Mouse (Mus musculus) stomach, embryonic 16.5 days (tissue): Measurements from ENCODE around the gene Rps26. TPM values are rescaled to one million over a fixed set of nuclear protein-coding genes. Genes with fewer than 3 reads are reported as not detected.

Experiments used
- ATAC-seq: fragments of 200-750 bp; cut with Nextera tagmentation; 2 replicates; pipeline ENCODE4 v1.8.0; 2017; ENCODE audit warnings: moderate number of reproducible peaks, moderate TSS enrichment; ENCODE audit not compliant: insufficient read depth, low FRiP score
- H3K27ac ChIP-seq: fragments of 300-500 bp; sonication (generic); 2 replicates; pipeline ENCODE4 v1.5.1; 2014; ENCODE audit warnings: low read length
- H3K27me3 ChIP-seq: fragments of 300-500 bp; sonication (generic); 2 replicates; pipeline ENCODE4 v1.6.1; 2014; ENCODE audit warnings: low read length, control low read depth, mixed read lengths; ENCODE audit not compliant: control insufficient read depth, insufficient read depth
- H3K36me3 ChIP-seq: fragments of 300-500 bp; sonication (generic); 2 replicates; pipeline ENCODE4 v1.6.1; 2014; ENCODE audit warnings: low read length; ENCODE audit not compliant: control insufficient read depth, insufficient read depth
- H3K4me1 ChIP-seq: fragments of 300-500 bp; sonication (generic); 2 replicates; pipeline ENCODE4 v1.6.1; 2014; ENCODE audit warnings: low read length, control low read depth, mixed read lengths; ENCODE audit not compliant: control insufficient read depth, insufficient read depth
- H3K4me2 ChIP-seq: fragments of 300-500 bp; sonication (generic); 2 replicates; pipeline ENCODE4 v1.6.1; 2014; ENCODE audit warnings: low read depth, low read length, mixed read lengths
- H3K4me3 ChIP-seq: fragments of 300-500 bp; sonication (generic); replicated peaks from 2 replicates; pipeline ENCODE4 v1.5.1; 2014; ENCODE audit warnings: mild to moderate bottlenecking, low read length
- H3K9ac ChIP-seq: fragments of 300-500 bp; sonication (generic); 2 replicates; pipeline ENCODE4 v1.6.1; 2014; ENCODE audit warnings: low read length
- H3K9me3 ChIP-seq: fragments of 300-500 bp; sonication (generic); replicated peaks from 2 replicates; pipeline ENCODE4 v1.6.1; 2016; ENCODE audit warnings: low read length, control low read depth; ENCODE audit not compliant: control insufficient read depth
- WGBS: fragments of 180-500 bp; shearing (Covaris S2); extraction: QIAGEN DNeasy Blood & Tissue Kit; methylation state at CpG from one replicate; pipeline ENCODE4 v1.1.7; 2014; 5-methylcytosine and 5-hydroxymethylcytosine counted together
- polyA plus RNA-seq: library from polyadenylated mRNA; unstranded; fragments of >200 nt; fragmentation: Nextera tagmentation; extraction: Ambion mirVana; gene quantifications from 2 replicates; pipeline ENCODE4 v1.2.1, GENCODE M21; 2015

Gene Rps26
- polyA plus RNA-seq, 1 experiment from 2014 or later = 704 TPM

GRCm38 (mm10) chr10:128598476-128598875 lies 28.1 kb downstream of the Rps26 start:
- no peak overlapping the region for H3K9ac ChIP-seq
- 23% methylated on average over 2 of the region's 2 CpGs for WGBS
- ATAC-seq = no peak

DNA sequence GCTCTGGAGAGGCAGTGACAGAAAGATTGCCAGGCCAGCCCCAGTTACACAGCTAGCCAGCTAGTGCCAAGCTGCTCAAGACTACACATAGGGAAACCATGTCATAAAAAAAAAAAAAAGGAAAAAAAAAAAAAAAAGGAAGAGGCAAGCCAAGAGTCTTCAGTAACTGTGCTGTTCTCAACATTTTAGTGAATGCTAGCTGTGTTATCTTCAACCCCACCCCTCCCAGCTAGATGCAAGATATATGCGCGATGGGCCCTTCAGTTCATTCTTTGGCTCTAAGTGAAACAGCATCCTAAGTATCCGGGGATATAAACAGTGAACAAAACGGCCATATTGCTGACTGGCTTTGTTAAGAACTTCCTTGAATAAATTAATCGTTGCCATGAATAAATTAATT lies 33.8 kb downstream of the Rps26 start:
- WGBS = 75% methylated on average over 5 of the region's 5 CpGs
- no peaks in the 10 kb centered on the region for H3K9me3 ChIP-seq
- H3K4me3 ChIP-seq = no peak overlapping the region
- no peaks in the 10 kb centered on the region for H3K36me3 ChIP-seq
- 0 out of 2 replicates have a peak, but pooled peaks cover 12% of the 10 kb centered on the region for H3K27me3 ChIP-seq
- no peaks in the 10 kb centered on the region for H3K4me1 ChIP-seq
- no peak overlapping the region for H3K27ac ChIP-seq
- ATAC-seq = no peak
- no peak overlapping the region for H3K4me2 ChIP-seq
- H3K9ac ChIP-seq = no peak overlapping the region

More at GRCm38 (mm10) chr10:128598476-128598875, 28.1 kb downstream of the Rps26 start:
- Histone ChIP-seq H3K27me3 (no peaks in the 10 kb centered on the region), H3K36me3 (no peaks in the 10 kb centered on the region), H3K4me2 (no peak overlapping the region), H3K4me3 (no peak overlapping the region), H3K9me3 (no peaks in the 10 kb centered on the region), H3K27ac (no peak overlapping the region), H3K4me1 (no peaks in the 10 kb centered on the region)

DNA sequence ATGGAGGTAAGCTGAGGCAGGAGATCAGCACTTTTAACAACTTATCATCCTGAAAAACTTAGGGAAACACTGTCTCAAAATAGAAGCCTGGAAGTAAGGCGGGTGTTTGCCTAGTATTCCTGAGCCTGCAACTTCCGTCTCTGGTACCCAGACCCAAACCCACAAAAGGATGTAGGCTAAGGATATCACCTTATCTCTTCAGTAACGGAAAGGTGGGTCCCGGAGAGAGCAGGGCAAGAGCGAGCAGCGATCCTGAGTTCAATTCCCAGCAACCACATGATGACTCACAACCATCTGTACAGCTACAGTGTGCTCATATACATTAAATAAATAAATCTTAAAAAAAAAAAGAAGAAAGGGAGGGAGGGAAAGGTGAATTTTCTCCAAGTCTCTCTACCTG lies 35.1 kb downstream of the Rps26 start:
- no peak overlapping the region for H3K9ac ChIP-seq

GRCm38 (mm10) chr10:128590193-128590690 lies 36.3 kb downstream of the Rps26 start:
- peak; percentile 2; the same call in 1 of the 2 replicates for ATAC-seq
- H3K27ac ChIP-seq = peak overlapping the region; percentile 97
- WGBS = under 1% methylated on average over 40 of the region's 43 CpGs

More for the DNA sequence above, 35.1 kb downstream of the Rps26 start:
- H3K4me1 ChIP-seq = 0 out of 2 replicates have a peak, but pooled peaks cover 4% of the 10 kb centered on the region
- no peak overlapping the region for H3K27ac ChIP-seq
- H3K27me3 ChIP-seq = 0 out of 2 replicates have a peak, but pooled peaks cover 12% of the 10 kb centered on the region
- H3K4me3 ChIP-seq = no peak overlapping the region
- ATAC-seq = no peak
- H3K36me3 ChIP-seq = no peaks in the 10 kb centered on the region
- WGBS = 76% methylated on average over 6 of the region's 6 CpGs
- no peaks in the 10 kb centered on the region for H3K9me3 ChIP-seq
- no peak overlapping the region for H3K4me2 ChIP-seq

GRCm38 (mm10) chr10:128589464-128590192 lies 36.9 kb downstream of the Rps26 start, which contains the start of gene Erbb3:
TSS of gene Erbb3 (minus strand) at chr10:128589652.
- no peaks in the 10 kb centered on the region for H3K36me3 ChIP-seq
- peak within 1 kb of the TSS; percentile 77 for H3K9ac ChIP-seq
- peaks cover 10% of the 10 kb centered on the region; the same call in 1 of the 2 replicates for H3K4me1 ChIP-seq
- ATAC-seq = peak; percentile 77
- peak within 1 kb of the TSS; percentile 74 for H3K4me3 ChIP-seq
- H3K9me3 ChIP-seq = no peaks in the 10 kb centered on the region
- H3K27me3 ChIP-seq = 0 out of 2 replicates have a peak, but pooled peaks cover 12% of the 10 kb centered on the region
- H3K27ac ChIP-seq = peak within 1 kb of the TSS; percentile 97
- under 1% methylated on average over 43 of the region's 43 CpGs for WGBS
- H3K4me2 ChIP-seq = peak within 1 kb of the TSS; percentile 97

More at GRCm38 (mm10) chr10:128590193-128590690, 36.3 kb downstream of the Rps26 start:
- Histone ChIP-seq H3K4me2 (peak overlapping the region; percentile 97), H3K36me3 (no peaks in the 10 kb centered on the region), H3K4me1 (peaks cover 10% of the 10 kb centered on the region; the same call in 1 of the 2 replicates), H3K27me3 (0 out of 2 replicates have a peak, but pooled peaks cover 12% of the 10 kb centered on the region), H3K9ac (peak overlapping the region; percentile 77), H3K4me3 (peak overlapping the region; percentile 74), H3K9me3 (no peaks in the 10 kb centered on the region)

DNA sequence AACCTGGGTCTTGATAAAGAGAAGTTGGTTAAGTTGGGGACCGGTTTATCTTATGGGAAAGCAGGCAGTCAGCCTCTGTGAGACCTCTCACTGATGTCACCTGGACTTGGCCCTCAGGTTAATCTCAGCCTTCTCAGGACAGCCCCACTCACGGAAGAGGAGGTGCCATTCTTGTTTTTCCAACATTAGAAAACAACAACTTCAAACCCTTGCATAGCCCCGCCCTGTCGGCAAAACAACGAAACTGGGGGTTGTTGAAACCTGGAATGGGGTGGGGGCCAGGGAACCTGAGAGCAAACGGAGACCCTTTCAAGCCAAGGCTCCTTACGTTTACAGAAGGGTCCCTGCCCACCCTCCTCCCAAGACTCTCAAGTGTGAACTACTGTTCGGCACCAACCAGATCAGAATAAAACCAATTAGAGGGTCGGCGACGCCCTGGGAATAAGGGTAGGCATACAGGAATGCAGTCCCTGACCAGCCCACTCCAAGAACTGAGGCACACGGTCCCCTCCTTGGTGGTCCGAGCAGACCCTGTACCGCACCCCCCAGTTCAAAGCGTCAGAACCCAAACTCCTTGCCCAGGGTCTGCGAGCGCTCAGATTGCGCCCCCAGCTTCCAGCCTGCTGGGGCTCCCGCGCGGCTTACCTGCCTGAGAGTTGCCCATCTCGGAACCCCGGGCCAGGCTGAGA lies 37.6 kb downstream of the Rps26 start:
- 0 out of 2 replicates have a peak, but pooled peaks cover 12% of the 10 kb centered on the region for H3K27me3 ChIP-seq
- ATAC-seq = no peak
- no peaks in the 10 kb centered on the region for H3K9me3 ChIP-seq
- WGBS = 3% methylated on average over 23 of the region's 23 CpGs
- peak overlapping the region; percentile 74 for H3K4me3 ChIP-seq
- H3K36me3 ChIP-seq = no peaks in the 10 kb centered on the region
- peak overlapping the region; percentile 77 for H3K9ac ChIP-seq
- H3K4me2 ChIP-seq = peak overlapping the region; percentile 97
- peaks cover 13% of the 10 kb centered on the region; the same call in 1 of the 2 replicates for H3K4me1 ChIP-seq
- H3K27ac ChIP-seq = peak overlapping the region; percentile 97

GRCm38 (mm10) chr10:128588136-128588535 lies 38.4 kb downstream of the Rps26 start:
- peak overlapping the region; percentile 97 for H3K27ac ChIP-seq
- H3K4me1 ChIP-seq = peaks cover 21% of the 10 kb centered on the region; the same call in 1 of the 2 replicates
- peak overlapping the region; percentile 77 for H3K9ac ChIP-seq
- 0 out of 2 replicates have a peak, but pooled peaks have one; percentile 0 for ATAC-seq
- no peaks in the 10 kb centered on the region for H3K36me3 ChIP-seq
- no peaks in the 10 kb centered on the region for H3K9me3 ChIP-seq
- peak overlapping the region; percentile 97 for H3K4me2 ChIP-seq
- peak overlapping the region; percentile 74 for H3K4me3 ChIP-seq
- 50% methylated on average over 1 of the region's 1 CpGs for WGBS
- 0 out of 2 replicates have a peak, but pooled peaks cover 12% of the 10 kb centered on the region for H3K27me3 ChIP-seq

DNA sequence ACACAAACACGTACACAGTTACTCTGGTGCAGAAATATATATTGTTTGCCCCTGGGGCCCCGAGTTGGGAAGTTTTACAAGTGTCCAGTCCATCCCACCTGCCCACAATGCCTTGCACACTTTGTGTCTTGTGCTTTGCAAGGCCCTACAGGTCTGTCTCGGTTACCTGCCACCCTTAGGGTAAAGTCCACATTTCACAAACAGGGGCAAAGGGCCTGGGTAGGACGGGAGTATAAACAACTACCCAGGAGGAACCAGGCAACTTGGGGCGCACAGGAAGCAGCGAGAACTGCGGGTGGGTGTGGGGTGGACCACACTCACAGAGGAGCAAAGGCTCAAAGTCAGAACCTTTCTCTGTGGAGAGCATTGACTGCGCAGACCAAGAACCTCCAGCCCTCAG lies 38.9 kb downstream of the Rps26 start:
- Histone ChIP-seq H3K9ac (peak overlapping the region; percentile 51), H3K36me3 (no peaks in the 10 kb centered on the region), H3K9me3 (no peaks in the 10 kb centered on the region), H3K27me3 (0 out of 2 replicates have a peak, but pooled peaks cover 12% of the 10 kb centered on the region), H3K27ac (peak overlapping the region; percentile 97), H3K4me1 (peaks cover 22% of the 10 kb centered on the region; the same call in 1 of the 2 replicates), H3K4me2 (peak overlapping the region; percentile 97), H3K4me3 (peak overlapping the region; percentile 74)
- peak; percentile 27 for ATAC-seq
- 37% methylated on average over 8 of the region's 8 CpGs for WGBS
